8 mouse cellular contexts compared by ENCODE assay signal in genomic region chr3:127791056-127791483, GRCm38 (mm10). TPM values are rescaled to one million over a fixed set of nuclear protein-coding genes. Genes with fewer than 3 reads are reported as not detected.
DNase-seq lines count a peak whose midpoint lies in the region; ATAC-seq and TF ChIP-seq lines count a peak whose summit lies in the region.

No protein-coding gene starts in this region.

- H3K9me3 ChIP-seq in embryonic facial prominence, embryonic 13.5 days, result no peaks in the 10 kb centered on the region
- H3K9me3 ChIP-seq in hindbrain, embryonic 14.5 days (ENCODE audit: control insufficient read depth, low read length), result no peaks in the 10 kb centered on the region
- H3K9me3 ChIP-seq in liver, embryonic 15.5 days (replicated peaks), result no peaks in the 10 kb centered on the region

- no peak for ATAC-seq in embryonic facial prominence, embryonic 13.5 days (ENCODE audit: insufficient number of reproducible peaks, insufficient read depth, low FRiP score, low TSS enrichment, low read depth)
- ATAC-seq in hindbrain, embryonic 14.5 days (ENCODE audit: low FRiP score), result no peak
- no peak for ATAC-seq in liver, embryonic 15.5 days (ENCODE audit: insufficient read depth)

- TF ChIP-seq POLR2A in kidney, adult 2 months (IDR thresholded peaks at IDR 0.05; ENCODE audit: low read depth, low read length), result no peak

- H3K4me2 ChIP-seq in embryonic facial prominence, embryonic 13.5 days, result peak overlapping the region; percentile 98
- H3K4me2 ChIP-seq in hindbrain, embryonic 14.5 days (replicated peaks), result peak overlapping the region; percentile 97
- H3K4me2 ChIP-seq in liver, embryonic 15.5 days, result peak overlapping the region; percentile 85

- H3K4me3 ChIP-seq in kidney, adult 2 months (ENCODE audit: insufficient read depth, low read depth, low read length), result peak overlapping the region; percentile 61
- H3K4me3 ChIP-seq in embryonic facial prominence, embryonic 13.5 days, result peak overlapping the region; percentile 61
- H3K4me3 ChIP-seq in hindbrain, embryonic 14.5 days (replicated peaks; ENCODE audit: low read length), result peak overlapping the region; percentile 51
- H3K4me3 ChIP-seq in liver, embryonic 15.5 days (replicated peaks), result peak overlapping the region; percentile 74

- peak overlapping the region; percentile 71 for H3K9ac ChIP-seq in embryonic facial prominence, embryonic 13.5 days
- H3K9ac ChIP-seq in hindbrain, embryonic 14.5 days, result peak overlapping the region; percentile 59
- peak overlapping the region; percentile 80 for H3K9ac ChIP-seq in liver, embryonic 15.5 days

- WGBS in kidney, adult 2 months, result 5% methylated on average over 15 of the region's 15 CpGs
- WGBS in embryonic facial prominence, embryonic 13.5 days, result 1% methylated on average over 15 of the region's 15 CpGs
- under 1% methylated on average over 15 of the region's 15 CpGs for WGBS in hindbrain, embryonic 14.5 days
- WGBS in liver, embryonic 15.5 days (ENCODE audit: insufficient replicate concordance), result under 1% methylated on average over 15 of the region's 15 CpGs

- peak; percentile 23 for DNase-seq in kidney, adult 2 months
- DNase-seq in kidney, postnatal 25 days, result no peak
- DNase-seq in hindbrain, embryonic 14.5 days (ENCODE audit: low spot score), result no peak
- peak; percentile 25 for DNase-seq in spleen, adult 12 weeks (ENCODE audit: low spot score)
- no peak for DNase-seq in adrenal gland, postnatal 25 days
- DNase-seq in layer of hippocampus, adult 9-10 months (ENCODE audit: low spot score), result no peak

- no peak for TF ChIP-seq CTCF in kidney, adult 2 months (conservative IDR thresholded peaks at IDR 0.05; ENCODE audit: insufficient read depth, insufficient read length, low read depth, low read length)

- no peaks in the 10 kb centered on the region for H3K27me3 ChIP-seq in kidney, adult 2 months (replicated peaks; ENCODE audit: control insufficient read depth, insufficient read depth, low read length)
- H3K27me3 ChIP-seq in embryonic facial prominence, embryonic 13.5 days, result peaks cover 44% of the 10 kb centered on the region
- H3K27me3 ChIP-seq in hindbrain, embryonic 14.5 days (ENCODE audit: control insufficient read depth, insufficient read depth, low read length), result peaks cover 42% of the 10 kb centered on the region
- no peaks in the 10 kb centered on the region for H3K27me3 ChIP-seq in liver, embryonic 15.5 days

- no peaks in the 10 kb centered on the region for H3K36me3 ChIP-seq in kidney, adult 2 months (ENCODE audit: control insufficient read depth, insufficient read depth, low read length)
- H3K36me3 ChIP-seq in embryonic facial prominence, embryonic 13.5 days, result no peaks in the 10 kb centered on the region
- H3K36me3 ChIP-seq in hindbrain, embryonic 14.5 days (replicated peaks; ENCODE audit: control insufficient read depth, insufficient read depth), result no peaks in the 10 kb centered on the region
- peaks cover 19% of the 10 kb centered on the region for H3K36me3 ChIP-seq in liver, embryonic 15.5 days (replicated peaks)

- 0 out of 2 replicates have a peak overlapping the region, but pooled peaks have one; percentile 35 for H3K27ac ChIP-seq in kidney, adult 2 months (ENCODE audit: insufficient read depth, low read depth, low read length)
- no peak overlapping the region for H3K27ac ChIP-seq in embryonic facial prominence, embryonic 13.5 days
- no peak overlapping the region for H3K27ac ChIP-seq in hindbrain, embryonic 14.5 days
- H3K27ac ChIP-seq in liver, embryonic 15.5 days (replicated peaks), result peak overlapping the region; percentile 88

- peaks cover 12% of the 10 kb centered on the region; the same call in 1 of the 2 replicates for H3K4me1 ChIP-seq in kidney, adult 2 months (ENCODE audit: control insufficient read depth, insufficient read depth, low read length)
- H3K4me1 ChIP-seq in embryonic facial prominence, embryonic 13.5 days, result peaks cover 15% of the 10 kb centered on the region
- peaks cover 8% of the 10 kb centered on the region for H3K4me1 ChIP-seq in hindbrain, embryonic 14.5 days (replicated peaks; ENCODE audit: control insufficient read depth, insufficient read depth, low read length)
- peaks cover 35% of the 10 kb centered on the region for H3K4me1 ChIP-seq in liver, embryonic 15.5 days (replicated peaks)

RNA-seq across cellular contexts. Expression of gene Tifa, which starts 1.5 kb away (rescaled TPM):
- polyA plus RNA-seq in kidney, adult 2 months (2012; rRNA removed), result 2.9 and 4.1 TPM in 2 replicates
- 2.4 and 3.7 TPM in 2 replicates for polyA plus RNA-seq in embryonic facial prominence, embryonic 13.5 days (2015; fragmentation: Nextera tagmentation; extraction: Ambion mirVana)
- polyA plus RNA-seq in hindbrain, embryonic 14.5 days (2014; fragmentation: Nextera tagmentation; extraction: Ambion mirVana), result 3.9 and 5.3 TPM in 2 replicates
- polyA plus RNA-seq in liver, embryonic 15.5 days (2015; fragmentation: Nextera tagmentation; extraction: Ambion mirVana), result 14.9 and 15.3 TPM in 2 replicates
- 2.7 and 3.5 TPM in 2 replicates for total RNA-seq in adrenal gland, postnatal 25 days (2021)

RNA-seq across cellular contexts. Expression of gene Alpk1, which starts 10.7 kb away (rescaled TPM):
- polyA plus RNA-seq in kidney, adult 2 months (2012; rRNA removed), result 1.4 and 2.1 TPM in 2 replicates
- polyA plus RNA-seq in embryonic facial prominence, embryonic 13.5 days (2015; fragmentation: Nextera tagmentation; extraction: Ambion mirVana), result 2.3 and 3.0 TPM in 2 replicates
- polyA plus RNA-seq in hindbrain, embryonic 14.5 days (2014; fragmentation: Nextera tagmentation; extraction: Ambion mirVana), result 0.80 and 0.91 TPM in 2 replicates
- polyA plus RNA-seq in liver, embryonic 15.5 days (2015; fragmentation: Nextera tagmentation; extraction: Ambion mirVana), result 0.59 and 0.62 TPM in 2 replicates
- 10.0 and 12.1 TPM in 2 replicates for total RNA-seq in adrenal gland, postnatal 25 days (2021)

RNA-seq across cellular contexts. Expression of gene Ap1ar, which starts 46.3 kb away (rescaled TPM):
- 36.7 and 37.1 TPM in 2 replicates for polyA plus RNA-seq in kidney, adult 2 months (2012; rRNA removed)
- polyA plus RNA-seq in embryonic facial prominence, embryonic 13.5 days (2015; fragmentation: Nextera tagmentation; extraction: Ambion mirVana), result 55.4 and 57.9 TPM in 2 replicates
- polyA plus RNA-seq in hindbrain, embryonic 14.5 days (2014; fragmentation: Nextera tagmentation; extraction: Ambion mirVana), result 100.0 and 102 TPM in 2 replicates
- polyA plus RNA-seq in liver, embryonic 15.5 days (2015; fragmentation: Nextera tagmentation; extraction: Ambion mirVana), result 19.1 and 19.2 TPM in 2 replicates
- 35.7 and 40.3 TPM in 2 replicates for total RNA-seq in adrenal gland, postnatal 25 days (2021)

Comparison
In these comparisons a context has a peak if more than half of its experiments do, and no peak if none do; other contexts are left out.
1. DNase-seq: peak in kidney, adult 2 months (single experiment) and spleen, adult 12 weeks (single experiment); none in kidney, postnatal 25 days (0 of 2), hindbrain, embryonic 14.5 days (single experiment), adrenal gland, postnatal 25 days (single experiment) and layer of hippocampus, adult 9-10 months (single experiment).
2. H3K27ac ChIP-seq: peak in kidney, adult 2 months (single experiment) and liver, embryonic 15.5 days (single experiment); none in embryonic facial prominence, embryonic 13.5 days (single experiment) and hindbrain, embryonic 14.5 days (single experiment).
3. Peak in every context shown above with its lines, with median percentiles within 50 percentile points of each other: H3K4me3 ChIP-seq, H3K4me2 ChIP-seq and H3K9ac ChIP-seq.